Mouse (Mus musculus): ENCODE results near the gene Znrf1. TPM values are rescaled to one million over a fixed set of nuclear protein-coding genes. Genes with fewer than 3 reads are reported as not detected.

The Znrf1 gene
- total RNA-seq, 2 experiments from 2014 or later, result 55.6 TPM

- no peak for DNase-seq
- intact Hi-C loops (cut with DNase I), result no loop called here
Observed at GRCm38 (mm10) chr8:111565784-111566191, 29.9 kb downstream of the Znrf1 start.

- intact Hi-C loops (cut with DNase I), result no loop called here
- no peak for DNase-seq
Observed at GRCm38 (mm10) chr8:111566326-111566725, 30.4 kb downstream of the Znrf1 start.

- no peak for DNase-seq
- intact Hi-C loops (cut with DNase I), result no loop called here
Observed at GRCm38 (mm10) chr8:111567571-111567970, 31.7 kb downstream of the Znrf1 start.

GRCm38 (mm10) chr8:111568029-111568428 is 32.1 kb downstream of the Znrf1 start:
- intact Hi-C loops (cut with DNase I), result no loop called here

GRCm38 (mm10) chr8:111569926-111570325 is 34.0 kb downstream of the Znrf1 start:
- no peak for DNase-seq
- intact Hi-C loops (cut with DNase I), result no loop called here

More at GRCm38 (mm10) chr8:111568029-111568428, 32.1 kb downstream of the Znrf1 start:
- no peak for DNase-seq

GRCm38 (mm10) chr8:111570432-111570831 is 34.5 kb downstream of the Znrf1 start:
- DNase-seq, result no peak
- intact Hi-C loops (cut with DNase I), result no loop called here

- intact Hi-C loops (cut with DNase I), result no loop called here
- DNase-seq, result no peak
Observed at GRCm38 (mm10) chr8:111571661-111572060, 35.8 kb downstream of the Znrf1 start.

GRCm38 (mm10) chr8:111572431-111572830 is 36.5 kb downstream of the Znrf1 start:
- intact Hi-C loops (cut with DNase I), result no loop called here
- no peak for DNase-seq

GRCm38 (mm10) chr8:111573583-111573982 is 37.7 kb downstream of the Znrf1 start:
- intact Hi-C loops (cut with DNase I), result no loop called here
- no peak for DNase-seq

GRCm38 (mm10) chr8:111574016-111574415 is 38.1 kb downstream of the Znrf1 start:
- intact Hi-C loops (cut with DNase I), result no loop called here
- no peak for DNase-seq

GRCm38 (mm10) chr8:111575492-111575891 is 39.6 kb downstream of the Znrf1 start:
- intact Hi-C loops (cut with DNase I), result no loop called here
- no peak for DNase-seq

GRCm38 (mm10) chr8:111576501-111576900 is 40.6 kb downstream of the Znrf1 start:
- intact Hi-C loops (cut with DNase I), result no loop called here
- DNase-seq, result no peak

- no peak for DNase-seq
- intact Hi-C loops (cut with DNase I), result no loop called here
Observed at GRCm38 (mm10) chr8:111577880-111578533, 42.1 kb downstream of the Znrf1 start.

- DNase-seq, result no peak
- intact Hi-C loops (cut with DNase I), result no loop called here
Observed at GRCm38 (mm10) chr8:111579318-111579717, 43.4 kb downstream of the Znrf1 start.

- intact Hi-C loops (cut with DNase I), result no loop called here
Observed at GRCm38 (mm10) chr8:111580306-111580705, 44.4 kb downstream of the Znrf1 start.

GRCm38 (mm10) chr8:111582386-111582785 is 46.5 kb downstream of the Znrf1 start:
- no peak for DNase-seq
- intact Hi-C loops (cut with DNase I), result no loop called here

More at GRCm38 (mm10) chr8:111580306-111580705, 44.4 kb downstream of the Znrf1 start:
- DNase-seq, result no peak

- DNase-seq, result no peak
- intact Hi-C loops (cut with DNase I), result no loop called here
Observed at GRCm38 (mm10) chr8:111584946-111585345, 49.0 kb downstream of the Znrf1 start.

- no peak for DNase-seq
- intact Hi-C loops (cut with DNase I), result no loop called here
Observed at GRCm38 (mm10) chr8:111587545-111588094, 51.7 kb downstream of the Znrf1 start.

- intact Hi-C loops (cut with DNase I), result no loop called here
Observed at GRCm38 (mm10) chr8:111588336-111588735, 52.4 kb downstream of the Znrf1 start.

GRCm38 (mm10) chr8:111590214-111590613 is 54.3 kb downstream of the Znrf1 start:
- intact Hi-C loops (cut with DNase I), result no loop called here
- no peak for DNase-seq

More at GRCm38 (mm10) chr8:111588336-111588735, 52.4 kb downstream of the Znrf1 start:
- no peak for DNase-seq

GRCm38 (mm10) chr8:111591176-111591575 is 55.3 kb downstream of the Znrf1 start:
- intact Hi-C loops (cut with DNase I), result no loop called here
- DNase-seq, result no peak

GRCm38 (mm10) chr8:111592390-111592910 is 56.6 kb downstream of the Znrf1 start:
- DNase-seq, result no peak
- intact Hi-C loops (cut with DNase I), result no loop called here
